Mouse (Mus musculus) inflammation-experienced regulatory T-cells (primary cell): ENCODE data around the gene Cd4. TPM values are rescaled to one million over a fixed set of nuclear protein-coding genes. Genes with fewer than 3 reads are reported as not detected.

ENCODE experiments used
- polyA plus RNA-seq, 2 experiments: library from polyadenylated mRNA; unstranded; fragments of 100-300 nt; shearing (Covaris generic); gene quantifications; one replicate each; pipeline ENCODE4 v1.2.1; 2017

Gene Cd4
- 100 to 1,000 TPM; 455 to 600 TPM for polyA plus RNA-seq

GRCm38 (mm10) chr6:124887986-124888385, at the start of gene Cd4:
Gene Cd4 (minus strand): TSS chr6:124888221.

GRCm38 (mm10) chr6:124930754-124931524, 42.9 kb upstream of the Cd4 start, which contains the start of gene Mlf2:
Gene Mlf2 (plus strand): TSS chr6:124931386.

GRCm38 (mm10) chr6:124919695-124920317, 31.8 kb upstream of the Cd4 start, which contains the start of gene Ptms:
Gene Ptms (minus strand): TSS chr6:124920103.

GRCm38 (mm10) chr6:124911533-124912218, 23.7 kb upstream of the Cd4 start, which contains the start of gene Lag3:
Gene Lag3 (minus strand): TSS chr6:124911705.

DNA sequence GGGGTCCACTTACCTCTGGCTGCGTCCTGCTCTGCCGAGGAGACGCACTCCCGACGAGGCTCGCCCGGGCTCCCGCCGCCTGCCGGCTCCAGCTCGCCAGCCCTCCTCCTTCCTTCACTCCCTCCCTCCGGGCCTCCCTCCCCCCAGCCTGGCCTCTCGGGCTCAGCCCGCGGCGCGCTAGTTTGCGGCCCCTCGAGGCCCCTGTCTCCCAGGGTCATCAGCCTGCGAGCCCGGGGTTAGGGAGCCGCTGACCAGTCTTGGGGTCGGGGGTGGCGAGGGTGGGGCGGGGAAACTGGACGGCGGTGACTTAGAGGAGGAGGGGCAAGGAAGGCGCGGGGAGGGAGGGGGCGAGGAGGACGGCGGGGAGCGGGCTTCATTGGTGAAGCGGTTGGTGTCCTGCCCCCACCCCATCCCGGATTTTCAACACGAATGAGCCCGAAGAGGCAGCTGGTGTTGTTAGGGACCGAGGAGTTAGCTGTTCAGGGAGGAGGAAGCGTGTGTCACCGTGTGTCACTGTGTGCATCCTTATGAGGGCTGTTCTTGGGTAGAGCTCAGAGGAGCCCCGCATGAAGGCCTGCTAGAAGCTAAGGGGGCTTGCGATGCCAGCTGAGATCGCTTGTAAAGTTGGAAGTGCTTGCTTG, 24.2 kb downstream of the Cd4 start, which contains the start of gene Gpr162:
Gpr162 (minus strand) TSS at position 326 of the 641 bp plus-strand sequence.

DNA sequence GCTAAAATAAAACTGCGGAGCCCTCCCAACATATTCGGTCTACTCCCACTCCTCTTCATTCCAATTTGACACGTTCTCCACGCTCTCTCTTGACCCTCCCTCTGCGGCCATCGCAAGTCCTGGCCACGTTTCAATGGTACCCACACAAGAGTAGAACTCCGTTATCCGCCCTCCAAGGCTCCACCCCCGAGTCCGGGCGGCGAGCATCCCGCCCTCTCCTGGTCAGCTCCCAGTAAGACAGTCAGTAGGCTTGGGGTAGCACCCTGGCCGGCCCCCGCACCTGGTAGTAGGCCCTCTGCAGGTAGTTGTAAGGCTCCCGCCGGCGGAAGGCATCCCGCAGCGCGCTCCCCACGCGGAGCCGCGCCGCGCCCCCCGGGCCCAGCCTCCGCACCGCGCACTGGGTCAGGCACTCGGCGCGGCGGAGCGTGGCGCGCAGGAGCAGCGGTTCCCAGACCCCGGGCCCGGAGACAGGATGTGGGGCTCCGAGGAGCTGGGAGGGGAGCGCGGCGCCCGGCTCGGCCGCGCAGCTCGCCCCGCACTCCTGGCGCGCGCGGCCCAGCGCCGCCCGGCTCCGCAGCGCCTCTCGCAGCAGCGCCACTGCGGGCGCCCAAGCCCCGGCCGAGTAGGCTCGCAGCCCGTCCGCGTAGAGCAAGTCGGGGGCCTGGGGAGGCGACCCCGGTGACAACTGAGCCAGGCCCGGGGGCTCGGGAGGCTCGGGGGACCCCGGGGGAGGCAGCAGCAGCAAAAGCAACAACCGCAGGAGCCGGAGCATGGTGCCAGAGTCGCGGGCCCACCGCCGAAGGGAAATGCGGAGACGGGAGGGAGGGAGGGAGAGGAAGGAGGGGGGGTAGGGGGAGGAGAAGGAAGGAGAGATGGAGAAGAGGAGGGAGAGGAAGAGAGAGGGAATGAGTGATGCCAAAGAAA, 30.8 kb downstream of the Cd4 start, which contains the start of gene P3h3:
P3h3 (minus strand) TSS at position 837 of the 924 bp plus-strand sequence.

DNA sequence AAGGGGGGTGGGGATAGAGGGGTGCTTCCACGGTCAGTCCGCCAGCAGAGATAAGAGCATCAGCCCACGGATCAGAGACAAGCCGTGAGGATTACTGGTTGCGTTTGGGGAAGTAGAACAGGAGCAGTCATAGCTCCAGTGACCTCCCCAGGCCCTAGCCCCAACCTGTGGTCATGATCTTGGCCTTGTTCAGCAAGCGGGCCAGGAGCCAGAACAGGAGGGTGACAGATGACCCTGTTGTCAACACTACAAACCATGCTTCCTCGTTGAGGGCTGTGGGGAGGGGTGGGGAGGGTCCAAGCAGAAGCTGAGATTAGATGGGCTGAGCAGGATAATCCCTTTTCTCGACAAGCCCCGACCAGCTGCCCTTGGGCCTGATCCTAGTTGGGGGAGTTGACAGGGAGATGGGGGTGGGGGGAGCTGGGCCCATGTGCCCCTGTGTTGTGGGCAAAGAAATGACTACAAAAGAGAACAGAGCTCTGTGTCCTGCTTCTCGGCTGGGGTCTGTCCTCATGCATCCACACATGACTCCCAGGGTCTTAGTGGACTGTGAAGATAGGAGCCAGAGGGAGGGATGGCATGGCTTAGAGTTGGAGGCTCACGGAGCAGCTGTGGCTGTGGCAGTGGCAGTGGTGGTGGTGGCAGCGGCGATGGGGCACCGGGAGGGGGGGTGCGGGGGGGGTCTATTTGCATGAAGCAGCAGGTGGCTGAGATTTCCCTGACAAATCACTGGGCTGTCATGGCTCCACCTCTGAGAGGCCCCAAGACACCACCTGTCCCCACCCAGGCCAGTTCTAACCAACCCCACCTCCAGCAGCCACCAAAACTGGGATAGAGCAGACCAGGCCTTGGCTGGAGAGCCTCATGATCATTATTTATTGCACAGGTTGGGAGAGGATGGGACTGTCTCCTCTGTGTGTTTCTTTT, 47.5 kb downstream of the Cd4 start, which contains the start of gene Gnb3:
Gnb3 (minus strand) TSS at position 35 of the 927 bp plus-strand sequence.

DNA sequence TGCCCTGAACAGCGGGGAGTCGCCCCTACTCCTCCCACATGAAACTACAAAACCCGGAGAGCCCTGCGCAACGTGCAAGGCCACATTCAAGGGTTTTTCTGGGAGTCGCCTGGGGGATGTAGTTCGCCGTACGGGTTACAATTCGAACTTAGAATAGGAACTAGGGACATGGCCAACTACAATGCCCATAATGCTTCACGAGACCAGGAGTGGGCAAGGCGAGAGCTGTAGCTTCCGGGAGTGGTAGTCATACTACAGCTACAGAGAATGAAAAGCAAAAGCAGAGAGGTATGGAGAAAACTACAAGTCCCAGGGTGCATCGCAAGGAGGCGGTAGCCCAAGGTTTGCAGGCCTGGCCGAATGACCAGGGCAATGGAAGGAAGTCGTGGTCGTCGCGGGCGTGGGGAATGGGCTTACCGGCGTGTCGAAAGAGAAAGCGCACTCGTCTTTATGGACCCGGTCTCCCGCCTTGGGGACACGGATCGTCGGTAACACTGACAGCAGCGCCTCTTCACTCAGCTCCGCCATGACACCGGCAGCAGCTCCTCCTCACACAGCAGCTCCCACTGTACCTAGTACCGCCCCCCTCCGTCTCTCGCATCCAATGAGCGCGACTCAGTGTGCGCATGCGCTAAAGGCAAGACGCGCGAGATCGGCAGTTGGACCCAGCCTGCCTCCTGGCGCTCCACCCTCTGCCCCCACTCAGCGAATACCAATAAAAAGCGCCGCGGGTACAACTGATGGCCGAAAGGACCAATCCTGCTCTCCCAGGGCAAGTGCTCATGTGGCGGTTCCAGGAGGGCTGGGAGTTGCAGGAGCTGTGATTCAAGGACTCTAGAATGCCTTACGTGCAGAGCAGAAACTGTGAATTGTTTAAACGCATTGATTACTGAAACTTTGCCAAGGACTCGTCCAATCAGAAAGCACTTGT, 58.9 kb downstream of the Cd4 start, which contains the start of the genes Usp5 and Cdca3:
Usp5 (minus strand) TSS at position 617 of the 931 bp plus-strand sequence.
Cdca3 (plus strand) TSS at position 680 of the 931 bp plus-strand sequence.

Other genes with a start within 250 kb of the Cd4 start
- gene Lpcat3, start 225.2 kb downstream of the Cd4 start, polyA plus RNA-seq = 10 to 100 TPM; 35.2 to 40.2 TPM
- gene Emg1, start 176.0 kb downstream of the Cd4 start, polyA plus RNA-seq = 100 to 1,000 TPM; 287 to 344 TPM
- 100 to 1,000 TPM; 196 to 201 TPM for gene Phb2, start 175.9 kb downstream of the Cd4 start, polyA plus RNA-seq
- gene Ptpn6, start 149.5 kb downstream of the Cd4 start, polyA plus RNA-seq = 100 to 1,000 TPM; 320 to 496 TPM
- gene Grcc10, start 146.8 kb downstream of the Cd4 start, polyA plus RNA-seq = 100 to 1,000 TPM; 440 to 464 TPM
- not detected for gene Gm45234, start 132.2 kb downstream of the Cd4 start, polyA plus RNA-seq
- gene Atn1, start 131.7 kb downstream of the Cd4 start, polyA plus RNA-seq = 10 to 100 TPM in 1 of 2 experiments, 1 to 10 TPM in 1; 4.2 to 14.1 TPM
- 1 to 10 TPM; 2.8 to 3.5 TPM for gene Eno2, start 118.5 kb downstream of the Cd4 start, polyA plus RNA-seq
- gene Lrrc23, start 108.5 kb downstream of the Cd4 start, polyA plus RNA-seq = 1 to 10 TPM; 1.1 to 1.6 TPM
- gene Spsb2, start 79.6 kb downstream of the Cd4 start, polyA plus RNA-seq = 1 to 10 TPM; 4.4 to 4.5 TPM
- 10 to 100 TPM; 75.7 to 86.0 TPM for gene Tpi1, start 73.9 kb downstream of the Cd4 start, polyA plus RNA-seq
- 100 to 1,000 TPM in 1 of 2 experiments, 10 to 100 TPM in 1; 96.6 to 112 TPM for gene Usp5, start 58.7 kb downstream of the Cd4 start, polyA plus RNA-seq
- gene Cdca3, start 58.7 kb downstream of the Cd4 start, polyA plus RNA-seq = 1 to 10 TPM; 2.0 to 4.3 TPM
- gene Gnb3, start 47.9 kb downstream of the Cd4 start, polyA plus RNA-seq = under 1 TPM; 0.28 to 0.76 TPM
- gene P3h3, start 30.5 kb downstream of the Cd4 start, polyA plus RNA-seq = 1 to 10 TPM in 1 of 2 experiments, not detected in 1; 1.2 TPM
- under 1 TPM; 0.11 to 0.89 TPM for gene Gpr162, start 24.2 kb downstream of the Cd4 start, polyA plus RNA-seq
- 10 to 100 TPM in 1 of 2 experiments, 1 to 10 TPM in 1; 9.9 to 11.9 TPM for gene Lag3, start 23.5 kb upstream of the Cd4 start, polyA plus RNA-seq
- gene Ptms, start 31.9 kb upstream of the Cd4 start, polyA plus RNA-seq = 10 to 100 TPM; 35.8 to 45.4 TPM
- 100 to 1,000 TPM; 176 to 183 TPM for gene Mlf2, start 43.2 kb upstream of the Cd4 start, polyA plus RNA-seq
- gene Cops7a, start 77.3 kb upstream of the Cd4 start, polyA plus RNA-seq = 10 to 100 TPM; 69.8 to 77.3 TPM
- gene Pianp, start 108.5 kb upstream of the Cd4 start, polyA plus RNA-seq = under 1 TPM in 1 of 2 experiments, not detected in 1; 0.45 TPM
- gene Zfp384, start 120.9 kb upstream of the Cd4 start, polyA plus RNA-seq = 10 to 100 TPM; 68.0 to 76.1 TPM
- 10 to 100 TPM; 85.4 to 87.6 TPM for gene Ing4, start 151.5 kb upstream of the Cd4 start, polyA plus RNA-seq
- gene Acrbp, start 161.5 kb upstream of the Cd4 start, polyA plus RNA-seq = 10 to 100 TPM; 20.3 to 33.0 TPM
- gene Lpar5, start 179.7 kb upstream of the Cd4 start, polyA plus RNA-seq = 10 to 100 TPM; 19.2 to 25.7 TPM
- gene Chd4, start 207.8 kb upstream of the Cd4 start, polyA plus RNA-seq = 10 to 100 TPM; 50.7 to 54.2 TPM
- 10 to 100 TPM; 44.4 to 53.1 TPM for gene Nop2, start 243.7 kb upstream of the Cd4 start, polyA plus RNA-seq